Mouse (Mus musculus) cerebellum, adult 8-10 months (tissue): ENCODE results near the gene Mccc2.

Source experiments
- DNase-seq: peaks from one replicate; pipeline ENCODE4 v3.0.0; 2022

Gene Mccc2

GRCm38 (mm10) chr13:99938606-99939319 lies 76.7 kb downstream of the Mccc2 start:
- no peak for DNase-seq

- DNase-seq: no peak
Measured at GRCm38 (mm10) chr13:99937741-99938140, 77.7 kb downstream of the Mccc2 start.

- DNase-seq: no peak
Measured at GRCm38 (mm10) chr13:99932406-99932805, 83.0 kb downstream of the Mccc2 start.

- no peak for DNase-seq
Measured at GRCm38 (mm10) chr13:99931502-99931901, 83.9 kb downstream of the Mccc2 start.

GRCm38 (mm10) chr13:99926249-99926648 lies 89.2 kb downstream of the Mccc2 start:
- DNase-seq: no peak

GRCm38 (mm10) chr13:99915632-99916031 lies 99.8 kb downstream of the Mccc2 start:
- no peak for DNase-seq

- DNase-seq: no peak
Measured at GRCm38 (mm10) chr13:99900965-99901364, 114.5 kb downstream of the Mccc2 start, which contains the start of gene Cartpt. TSS of gene Cartpt (minus strand) at chr13:99901091.

- DNase-seq: no peak
Measured at GRCm38 (mm10) chr13:99900557-99900892, 114.9 kb downstream of the Mccc2 start.

- DNase-seq: no peak
Measured at GRCm38 (mm10) chr13:99899670-99900556, 115.5 kb downstream of the Mccc2 start.

- DNase-seq: no peak
Measured at GRCm38 (mm10) chr13:99898816-99899215, 116.6 kb downstream of the Mccc2 start.
